Mouse (Mus musculus) right cerebral cortex, adult 2 months (tissue): ENCODE results near the gene Wwp2.

Source experiments
- DNase-seq, 2 experiments: peaks; one replicate each; pipeline ENCODE4 v3.0.0; 2021 to 2022; ENCODE audit warnings: low spot score in 2 of 2

Wwp2 gene

DNA sequence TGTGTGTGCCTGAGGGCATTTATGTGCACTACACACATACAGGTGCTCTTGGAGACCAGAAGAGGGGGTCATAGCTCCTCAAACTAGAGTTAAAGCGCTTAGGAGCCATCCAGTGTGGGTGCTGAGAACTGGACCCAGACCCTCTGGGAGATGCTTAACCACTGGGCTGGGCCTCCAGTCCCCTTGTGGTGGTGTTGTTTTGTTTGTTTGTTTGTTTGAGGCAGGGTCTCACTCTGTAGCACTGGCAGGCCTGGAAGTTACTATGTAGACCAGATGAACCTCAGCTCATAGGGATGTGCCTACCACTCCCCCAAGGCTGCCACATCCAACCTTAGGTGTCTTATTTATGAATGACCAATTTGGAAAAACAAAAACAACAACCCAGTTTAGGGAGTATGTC, 70.9 kb downstream of the Wwp2 start:
- no peak for DNase-seq

DNA sequence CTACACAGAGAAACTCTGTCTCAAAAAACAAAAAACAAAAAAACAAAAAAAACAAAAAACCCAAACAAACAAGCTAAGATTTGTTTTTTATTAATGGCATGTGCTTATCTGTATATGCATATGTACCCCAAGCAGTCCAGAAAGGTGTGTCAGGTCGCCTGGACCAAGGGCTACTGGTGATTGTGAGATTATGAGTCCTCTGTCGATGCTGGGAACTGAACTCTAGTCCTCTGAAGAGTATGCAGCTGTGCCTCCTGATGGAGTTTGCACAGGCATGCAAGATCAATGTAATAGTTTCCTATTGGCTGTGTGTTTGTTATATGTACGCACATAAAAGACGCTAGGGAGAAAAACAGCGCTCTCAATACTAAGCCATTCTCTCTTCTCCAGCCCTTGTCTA, 74.0 kb downstream of the Wwp2 start:
- no peak for DNase-seq

DNA sequence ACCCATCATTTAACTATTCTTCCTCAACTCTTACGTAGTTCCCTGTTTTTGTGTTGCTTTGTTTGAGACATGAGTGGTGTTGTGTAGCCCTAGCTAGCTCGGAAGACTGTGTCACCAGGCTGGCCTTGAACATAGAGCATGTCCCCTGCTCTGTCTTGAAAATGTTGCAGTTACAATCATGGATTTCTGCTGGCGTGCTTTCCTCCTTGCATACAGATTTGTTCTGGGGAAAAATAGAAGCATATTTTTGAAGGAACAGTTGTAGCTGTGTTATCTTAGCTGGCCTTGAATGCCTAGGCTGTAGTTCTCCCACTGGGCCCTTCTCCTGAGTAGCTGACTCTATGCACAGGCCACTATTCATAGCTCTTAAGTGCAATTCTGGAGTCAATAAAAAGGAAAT, 74.6 kb downstream of the Wwp2 start:
- no peak for DNase-seq

DNA sequence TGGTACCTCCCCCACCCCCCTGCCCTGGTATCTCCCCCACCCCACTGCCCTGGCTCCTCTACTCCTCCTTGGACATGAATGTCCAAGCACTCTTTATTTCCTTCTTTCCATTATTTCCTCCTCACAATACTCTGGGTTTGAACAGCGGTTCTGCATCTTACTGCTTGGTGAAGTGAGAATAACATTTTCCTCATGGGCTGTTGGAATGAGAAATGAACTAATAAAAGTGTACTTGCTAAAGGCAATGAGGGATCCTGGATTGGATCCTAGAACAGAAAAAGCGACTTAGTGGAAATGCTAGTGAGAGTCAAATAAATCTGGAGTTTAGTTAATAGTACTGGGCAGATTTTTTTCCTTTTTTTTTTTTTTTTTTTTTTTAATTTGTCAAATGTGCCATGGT, 77.1 kb downstream of the Wwp2 start:
- DNase-seq: no peak

DNA sequence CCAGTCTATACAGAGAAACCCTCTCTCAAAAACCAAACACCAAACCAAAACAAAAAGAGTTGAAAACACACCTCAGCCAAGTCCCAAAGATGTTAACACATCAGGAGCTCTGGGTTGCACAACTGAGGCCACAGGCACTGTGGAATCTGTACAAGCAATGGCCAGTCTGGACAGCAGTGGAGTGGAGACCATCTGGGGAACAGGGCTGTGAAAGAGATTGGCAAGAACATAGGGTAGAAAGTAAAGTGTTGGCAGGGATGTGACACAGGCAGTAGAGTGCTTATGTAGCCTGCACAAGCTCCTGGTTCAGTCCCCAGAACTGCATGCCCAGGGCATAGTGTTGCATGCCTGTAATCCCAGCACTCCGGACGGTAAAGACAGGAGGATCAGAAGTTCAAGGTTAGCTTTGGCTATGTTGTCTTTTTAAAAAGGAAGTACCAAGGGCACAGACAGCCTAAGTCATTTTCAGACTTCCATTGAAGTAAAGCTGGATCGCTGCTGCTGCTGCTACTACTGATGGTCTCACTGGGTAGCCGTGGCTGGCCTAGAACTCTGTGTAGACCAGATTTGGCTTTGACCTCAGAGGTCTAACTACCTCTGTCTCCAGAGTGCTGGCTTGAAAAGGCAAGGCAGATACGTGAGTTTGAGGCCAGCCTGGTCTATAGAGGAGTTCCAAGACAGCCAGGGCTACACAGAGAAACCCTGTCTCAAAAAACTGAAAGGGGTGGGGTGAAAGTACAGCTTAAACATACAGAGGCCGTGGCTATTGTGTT, 79.0 kb downstream of the Wwp2 start:
- DNase-seq: no peak

DNA sequence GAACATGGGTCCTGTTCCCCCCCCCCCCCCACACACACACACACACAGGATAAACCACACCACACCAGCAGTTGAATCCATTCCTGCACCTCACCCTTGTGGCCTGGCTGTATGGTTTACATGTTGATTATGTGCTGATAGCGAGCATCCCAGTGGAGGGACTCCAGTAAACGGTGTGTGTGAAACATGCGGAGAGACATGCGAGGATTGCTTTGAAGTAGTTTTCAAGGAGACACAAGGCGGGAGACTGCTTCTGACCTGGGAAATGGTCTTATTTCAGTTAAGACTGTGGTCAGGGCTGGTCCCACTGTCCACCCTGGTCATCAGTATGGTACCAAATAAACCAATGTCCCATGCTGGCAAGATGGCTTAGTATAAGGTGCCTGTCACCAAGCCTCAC, 82.6 kb downstream of the Wwp2 start:
- DNase-seq: no peak

DNA sequence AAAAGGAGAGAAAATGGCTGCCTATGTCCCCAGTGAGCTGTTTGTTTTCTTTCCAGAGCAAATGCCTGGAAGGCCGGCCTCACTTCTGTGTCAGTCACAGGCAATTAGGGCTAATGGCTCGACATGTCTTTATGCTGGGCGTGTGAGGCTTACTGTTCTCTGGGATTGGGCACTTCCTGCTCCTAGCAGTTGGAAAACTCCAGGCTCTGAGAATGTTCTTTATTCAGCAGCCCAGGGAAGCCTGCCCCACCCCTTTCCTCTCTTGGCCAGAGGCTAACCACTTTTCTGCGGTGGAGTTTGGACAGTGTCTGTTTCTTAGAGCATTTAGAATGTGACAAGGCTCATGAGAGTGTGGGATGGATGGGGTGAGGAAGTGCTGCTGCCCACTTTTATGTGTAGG, 83.7 kb downstream of the Wwp2 start:
- DNase-seq: no peak

DNA sequence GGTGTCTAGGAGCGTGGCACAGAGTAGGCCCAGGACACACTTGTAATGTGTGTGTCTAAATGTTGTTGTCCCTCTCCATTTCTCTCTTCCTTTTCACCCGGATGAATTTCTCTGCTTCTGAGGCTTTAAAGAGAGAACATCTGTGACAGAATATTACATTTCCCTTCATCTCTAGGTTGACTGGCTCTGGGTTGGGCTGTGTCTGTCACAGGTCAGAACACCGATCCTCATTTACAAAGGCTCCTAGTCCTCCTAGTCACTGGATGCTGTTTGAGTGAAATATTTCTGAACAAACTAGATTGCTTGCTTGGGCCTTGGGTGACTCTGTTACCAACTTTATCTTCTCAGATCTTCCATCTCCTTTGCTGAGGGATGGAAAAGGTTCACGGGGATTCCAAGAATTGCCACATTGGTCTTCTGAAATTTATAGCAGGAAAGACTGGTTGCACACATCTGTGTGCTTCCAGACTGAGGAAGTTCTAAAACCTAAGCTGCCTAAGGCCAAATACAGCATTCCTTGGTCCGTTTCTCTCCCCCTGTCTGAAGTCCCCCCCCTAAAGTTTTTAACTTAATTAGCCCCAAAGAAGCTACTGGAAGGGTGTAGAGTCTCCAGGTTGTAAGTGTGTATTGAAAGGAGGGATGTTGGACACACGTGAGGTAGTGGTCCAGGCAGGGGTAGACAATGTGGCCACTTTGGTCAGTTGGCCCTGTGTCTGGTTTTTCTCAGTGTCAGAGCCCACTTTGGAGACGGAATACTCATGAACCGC, 85.8 kb downstream of the Wwp2 start:
- no peak for DNase-seq

DNA sequence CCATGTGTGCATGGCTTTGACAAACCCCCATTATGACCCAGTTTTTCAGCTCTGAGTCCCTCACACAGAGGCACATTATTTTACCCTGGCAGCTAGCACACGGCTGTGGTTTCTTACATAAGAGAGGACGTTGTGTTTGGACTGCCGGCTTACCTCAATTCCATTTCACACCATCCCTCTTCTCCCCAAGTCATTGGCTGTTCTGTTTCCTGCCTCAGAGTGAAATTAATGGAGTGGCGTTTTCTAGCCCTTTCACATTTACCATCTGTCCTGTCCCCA, 86.3 kb downstream of the Wwp2 start:
- no peak for DNase-seq

DNA sequence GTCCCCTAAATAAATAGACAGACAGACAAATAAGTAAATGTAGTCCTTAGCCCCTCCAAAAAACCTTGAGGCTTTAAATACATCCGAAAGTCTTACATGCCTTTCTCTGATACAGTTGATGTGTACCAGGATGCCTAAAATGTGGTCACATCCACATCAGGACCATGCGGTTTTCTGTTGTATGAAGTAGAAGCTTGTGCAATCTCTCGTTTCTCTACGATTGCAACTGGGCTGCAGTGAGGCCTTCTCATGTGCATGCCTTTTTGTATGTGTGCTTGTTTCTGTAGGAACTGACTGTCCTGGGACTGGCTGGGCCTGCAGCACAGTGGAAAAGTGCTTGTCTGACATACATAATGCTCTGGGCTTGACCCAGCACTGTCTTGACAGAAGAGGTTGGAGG, 88.4 kb downstream of the Wwp2 start:
- DNase-seq: no peak

DNA sequence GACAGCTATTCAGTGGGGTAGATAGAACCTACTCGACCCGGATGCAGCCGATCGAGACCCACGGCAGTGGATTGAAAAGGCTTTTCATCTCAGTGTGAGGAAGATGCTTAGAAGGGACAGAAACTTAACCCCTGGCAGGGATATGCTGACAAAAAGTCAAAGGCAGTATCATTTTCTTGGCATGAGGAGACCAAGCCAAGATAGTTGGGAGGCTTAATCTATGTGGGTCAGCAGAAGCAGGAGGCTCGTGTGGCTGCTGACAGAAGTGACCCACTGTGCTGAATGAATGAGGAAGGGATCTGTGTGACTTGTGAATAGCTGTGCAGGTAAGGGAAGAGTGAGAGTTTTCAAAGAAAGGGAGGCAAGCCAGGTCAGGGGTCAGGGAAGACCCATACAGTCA, 92.6 kb downstream of the Wwp2 start:
- DNase-seq: no peak

DNA sequence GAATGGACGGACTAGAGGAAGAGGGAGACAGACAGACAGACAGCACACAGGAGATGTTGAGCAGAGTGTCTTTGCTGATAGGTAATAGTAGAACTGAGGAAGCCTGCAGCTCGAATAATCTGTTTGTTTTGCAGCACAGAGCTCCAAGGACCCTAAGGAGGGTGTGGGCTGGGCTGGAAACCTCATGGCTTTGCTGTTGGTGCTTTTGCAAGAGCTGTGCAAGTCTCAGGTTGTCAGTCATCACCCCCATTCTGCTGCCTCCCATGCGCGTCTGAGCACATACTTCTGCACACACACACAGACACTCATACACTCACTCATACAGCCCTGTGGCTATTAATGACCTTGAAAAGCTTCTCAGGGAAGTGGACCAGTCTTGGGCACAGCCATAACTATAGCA, 101.3 kb downstream of the Wwp2 start:
- DNase-seq: no peak

DNA sequence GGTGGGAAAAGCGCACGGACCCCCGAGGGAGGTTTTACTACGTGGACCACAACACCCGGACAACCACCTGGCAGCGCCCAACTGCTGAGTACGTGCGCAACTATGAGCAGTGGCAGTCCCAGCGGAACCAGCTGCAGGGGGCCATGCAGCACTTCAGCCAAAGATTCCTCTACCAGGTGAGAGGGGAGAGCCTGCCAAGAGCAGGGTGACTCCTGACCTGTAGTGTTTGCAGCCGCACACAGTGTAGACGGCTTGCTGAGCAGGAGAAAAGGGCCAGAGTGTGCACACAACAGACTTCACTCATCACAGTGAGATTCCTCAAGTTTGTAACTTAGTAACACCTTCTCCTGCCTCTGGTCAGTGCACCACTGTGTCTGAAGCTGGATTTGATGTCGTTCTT, 104.5 kb downstream of the Wwp2 start:
- no peak for DNase-seq

DNA sequence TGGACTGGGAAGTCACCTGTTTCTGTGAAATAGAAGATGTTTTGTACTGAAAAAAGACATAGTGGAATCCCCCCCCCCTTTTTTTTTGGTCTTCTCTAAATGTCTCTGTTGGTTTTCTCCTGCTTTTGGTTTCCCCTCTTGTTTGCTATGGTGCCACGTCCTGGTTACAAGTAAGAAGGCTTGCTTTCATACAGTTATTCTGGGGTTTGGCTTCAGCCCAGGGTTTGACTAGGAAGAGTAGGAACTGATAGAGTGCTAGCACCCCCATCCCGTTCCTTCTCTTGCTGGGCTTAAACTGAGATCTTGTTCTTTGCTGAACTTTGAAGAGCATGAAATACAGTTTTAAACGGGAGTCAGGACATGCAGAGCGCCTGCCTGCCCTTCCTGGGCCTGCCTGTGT, 105.2 kb downstream of the Wwp2 start:
- no peak for DNase-seq

DNA sequence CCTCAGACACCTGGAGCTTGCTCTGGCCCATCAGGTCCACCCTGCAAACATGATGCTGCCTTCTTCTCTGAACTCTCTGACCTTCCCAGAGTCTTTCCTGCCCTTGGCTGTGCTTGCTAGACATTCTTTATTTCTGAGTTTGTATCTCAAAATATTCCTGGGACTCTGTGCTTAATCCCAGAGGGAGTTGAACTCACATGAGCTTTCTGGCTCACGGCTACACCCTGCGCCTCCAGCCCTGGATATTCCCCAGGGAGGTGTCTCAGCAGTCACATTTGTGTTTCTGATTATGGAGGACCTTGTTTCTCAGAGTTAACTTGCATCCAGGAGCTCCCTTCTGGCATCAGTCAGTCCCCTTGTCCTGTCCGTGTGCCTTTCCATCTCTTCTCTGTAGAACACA, 106.0 kb downstream of the Wwp2 start:
- DNase-seq: no peak

DNA sequence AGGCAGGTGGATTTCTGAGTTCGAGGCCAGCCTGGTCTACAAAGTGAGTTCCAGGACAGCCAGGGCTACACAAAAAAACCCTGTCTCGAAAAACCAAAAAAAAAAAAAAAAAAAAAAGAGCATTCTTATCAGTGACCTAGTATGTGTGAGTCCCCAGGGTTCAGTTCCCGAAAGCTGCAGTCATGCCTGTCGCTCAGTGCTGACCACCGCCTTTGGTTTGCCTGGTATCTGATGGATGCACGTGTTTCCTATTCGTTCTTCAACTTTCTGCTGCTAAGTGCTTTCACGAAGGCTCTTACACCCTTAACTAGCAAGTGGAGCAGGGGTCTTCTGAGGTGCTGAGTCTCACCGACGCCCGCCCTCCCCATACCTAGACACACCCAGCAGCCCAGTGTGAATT, 107.5 kb downstream of the Wwp2 start:
- DNase-seq: no peak

DNA sequence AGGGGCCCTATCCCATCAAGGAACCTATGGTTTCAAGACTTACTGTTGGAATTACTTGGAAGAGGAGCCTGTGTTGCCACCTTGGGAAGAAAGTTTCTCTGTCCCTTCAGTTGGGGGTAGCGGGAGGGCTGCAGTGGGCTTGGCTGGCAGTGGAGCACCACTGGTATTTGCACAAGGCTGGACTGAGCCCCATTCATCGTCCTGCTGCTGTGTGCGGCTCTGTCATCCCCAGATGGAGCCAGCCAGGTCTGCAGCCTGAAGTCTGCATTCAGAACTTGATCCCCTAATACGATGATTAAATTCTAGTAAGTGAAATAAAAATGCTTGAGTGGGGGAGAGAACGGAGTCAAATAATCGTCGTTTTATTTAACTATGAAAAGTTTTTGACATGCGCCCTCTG, 108.0 kb downstream of the Wwp2 start:
- no peak for DNase-seq

DNA sequence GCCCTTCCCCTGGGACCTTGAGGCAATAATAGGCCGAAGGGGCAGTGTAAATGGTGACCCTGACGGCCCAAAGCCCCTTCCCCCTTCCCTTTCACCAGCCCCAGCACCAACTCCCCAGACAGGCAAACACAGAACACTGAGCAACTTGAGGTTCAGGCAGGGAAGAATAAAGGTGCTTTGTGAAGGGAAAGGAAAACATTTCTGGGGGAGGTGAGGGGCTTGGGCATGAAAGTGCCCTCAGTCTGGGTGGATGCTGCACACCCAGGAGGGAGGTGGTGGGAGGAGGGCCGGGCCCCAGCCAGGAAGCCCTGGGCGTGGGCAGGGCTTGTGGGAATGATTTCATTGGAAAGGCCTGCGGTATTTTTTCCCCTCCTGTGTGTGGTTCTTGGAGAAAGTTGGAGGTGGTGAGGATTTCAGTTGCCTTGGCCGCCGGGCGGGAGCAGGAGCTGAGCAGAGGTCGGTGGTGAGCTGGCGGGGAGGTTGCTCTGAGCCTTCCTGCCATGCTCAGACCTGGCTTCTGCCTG, 108.5 kb downstream of the Wwp2 start:
- DNase-seq: peak; percentile 47 to 57

DNA sequence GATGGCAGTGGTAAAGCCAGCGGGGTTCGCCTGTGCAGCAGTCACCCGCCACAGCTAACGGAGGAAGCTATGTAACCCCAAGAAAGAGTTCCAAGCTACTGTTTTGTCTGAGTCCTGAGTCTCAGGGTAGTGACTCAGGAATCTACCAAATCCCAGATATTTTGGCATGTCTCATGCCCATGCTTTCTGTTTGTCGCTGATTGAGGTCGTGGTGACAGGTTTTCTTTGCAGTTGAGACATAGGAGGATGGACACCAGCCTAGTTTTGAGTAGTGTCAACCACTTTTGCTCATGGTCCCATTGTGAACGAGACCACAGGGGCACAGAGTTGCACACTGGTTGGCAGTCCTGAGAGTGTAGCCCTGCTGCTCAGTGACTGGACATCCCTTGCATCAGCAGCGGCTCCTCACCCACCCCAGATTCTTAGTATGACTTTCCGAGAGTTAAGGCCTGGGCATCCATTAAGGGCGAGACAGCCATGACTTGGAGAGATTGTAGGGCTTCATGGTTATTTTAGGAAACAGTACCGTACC, 109.5 kb downstream of the Wwp2 start:
- DNase-seq: no peak

DNA sequence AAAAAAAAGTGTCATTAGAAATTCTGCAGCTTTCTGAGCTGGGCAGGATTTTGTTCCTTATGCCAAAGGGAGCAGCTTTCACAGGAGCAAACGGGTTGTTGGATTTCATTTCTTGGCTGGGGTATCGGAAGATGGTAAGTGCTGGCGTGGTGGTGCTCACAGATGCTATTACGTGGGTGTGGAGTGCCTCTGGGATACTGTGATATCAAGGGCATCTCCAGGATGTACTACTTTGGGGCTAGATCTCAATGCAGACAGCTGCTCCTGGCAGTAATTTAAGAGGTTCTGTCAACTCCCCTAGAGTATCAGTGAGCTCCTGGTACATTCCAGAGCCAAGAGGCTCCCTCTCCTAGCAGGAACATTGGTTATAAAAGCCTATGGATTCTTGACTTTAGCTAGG, 110.0 kb downstream of the Wwp2 start:
- peak; percentile 42 to 52 for DNase-seq

DNA sequence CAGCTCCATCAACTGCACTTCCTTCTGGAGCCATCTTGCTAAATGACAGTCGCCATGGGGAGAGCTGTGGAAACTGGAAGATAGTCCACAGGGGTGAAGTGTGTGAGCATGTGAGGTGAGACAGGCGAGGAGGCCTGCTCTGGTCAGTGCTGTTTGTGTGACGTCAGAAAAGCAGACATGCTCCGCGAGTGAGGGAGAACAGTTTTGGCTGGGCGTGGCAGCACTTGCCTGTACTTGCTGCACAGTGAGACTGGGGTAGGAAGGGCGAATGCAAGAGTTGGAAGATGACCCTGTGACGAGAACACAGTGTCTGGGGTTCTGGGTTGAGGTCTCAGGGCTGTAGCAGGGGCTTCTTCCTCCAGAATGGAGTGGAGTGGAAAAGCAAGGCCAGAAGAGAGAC, 110.7 kb downstream of the Wwp2 start:
- DNase-seq: no peak

DNA sequence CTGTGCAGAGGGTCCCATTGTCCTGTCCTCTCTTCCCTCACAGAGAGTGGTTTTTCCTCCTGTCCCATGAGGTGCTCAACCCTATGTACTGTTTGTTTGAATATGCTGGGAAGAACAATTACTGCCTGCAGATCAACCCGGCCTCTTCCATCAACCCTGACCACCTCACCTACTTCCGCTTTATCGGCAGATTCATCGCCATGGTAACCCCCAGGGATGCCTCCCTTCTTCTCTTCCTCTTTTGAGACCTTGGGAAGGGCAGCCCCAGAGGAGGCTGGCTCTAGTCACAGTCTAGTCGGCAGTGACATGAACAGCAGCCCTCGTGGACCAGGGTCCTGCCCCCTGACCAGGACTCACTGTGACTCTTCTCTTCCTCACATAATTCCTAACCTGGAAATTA, 116.1 kb downstream of the Wwp2 start:
- DNase-seq: no peak

DNA sequence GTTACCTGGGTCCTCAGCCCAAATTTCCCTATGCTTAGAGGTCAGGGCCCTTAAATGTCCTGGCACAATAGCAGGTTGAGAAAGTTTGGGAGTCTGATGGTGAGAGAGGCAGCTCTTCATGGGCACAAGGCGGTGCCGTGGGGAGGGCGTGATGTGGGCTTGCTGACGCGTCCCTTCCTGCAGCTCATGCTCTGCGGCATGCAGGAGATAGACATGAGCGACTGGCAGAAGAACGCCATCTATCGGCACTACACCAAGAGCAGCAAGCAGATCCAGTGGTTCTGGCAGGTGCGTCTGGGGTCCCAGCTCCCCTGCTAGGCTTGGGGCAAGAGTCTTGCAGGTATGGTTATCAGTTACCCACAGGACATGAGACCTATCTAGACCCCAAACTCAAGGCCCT, 119.1 kb downstream of the Wwp2 start:
- no peak for DNase-seq
